Mouse (Mus musculus): ENCODE measurements around the gene Gm3854. TPM values are rescaled to one million over a fixed set of nuclear protein-coding genes. Genes with fewer than 3 reads are reported as not detected.

Gene Gm3854
- polyA plus RNA-seq, 1 experiment from 2014 or later: 3.3 TPM

GRCm38 (mm10) chr7:6378441-6378840, 34.9 kb downstream of the Gm3854 start:
- Histone ChIP-seq H3K4me3 (ENCODE audit: low read depth, low read length) (no peak overlapping the region), H3K27me3 (ENCODE audit: control insufficient read depth, insufficient read depth, low read length) (no peaks in the 10 kb centered on the region), H3K36me3 (ENCODE audit: control insufficient read depth, insufficient read depth, low read length) (no peaks in the 10 kb centered on the region), H3K9ac (ENCODE audit: low read length) (no peak overlapping the region), H3K4me2 (ENCODE audit: low read depth) (no peak overlapping the region), H3K9me3 (ENCODE audit: control insufficient read depth, low read length) (no peaks in the 10 kb centered on the region), H3K4me1 (ENCODE audit: control insufficient read depth, insufficient read depth, low read length) (no peaks in the 10 kb centered on the region), H3K27ac (ENCODE audit: low read depth, low read length) (no peak overlapping the region)
- ATAC-seq (ENCODE audit: insufficient read depth, low FRiP score, low TSS enrichment) (no peak), DNase-seq (ENCODE audit: low spot score) (no peak)
- WGBS: 94% methylated on average over 8 of the region's 8 CpGs

- WGBS: 87% methylated on average over 2 of the region's 2 CpGs
- DNase-seq (ENCODE audit: low spot score) (no peak), ATAC-seq (ENCODE audit: insufficient read depth, low FRiP score, low TSS enrichment) (no peak)
- Histone ChIP-seq H3K27me3 (ENCODE audit: control insufficient read depth, insufficient read depth, low read length) (no peaks in the 10 kb centered on the region), H3K9ac (ENCODE audit: low read length) (no peak overlapping the region), H3K27ac (ENCODE audit: low read depth, low read length) (no peak overlapping the region), H3K9me3 (ENCODE audit: control insufficient read depth, low read length) (no peaks in the 10 kb centered on the region), H3K4me2 (ENCODE audit: low read depth) (no peak overlapping the region), H3K4me1 (ENCODE audit: control insufficient read depth, insufficient read depth, low read length) (peaks cover 4% of the 10 kb centered on the region; the same call in 1 of the 2 replicates), H3K4me3 (ENCODE audit: low read depth, low read length) (no peak overlapping the region), H3K36me3 (ENCODE audit: control insufficient read depth, insufficient read depth, low read length) (no peaks in the 10 kb centered on the region)
These were observed 37.9 kb downstream of the Gm3854 start for GRCm38 (mm10) chr7:6381431-6381830.

- WGBS: under 1% methylated on average over 26 of the region's 28 CpGs
- Histone ChIP-seq H3K4me3 (ENCODE audit: low read depth, low read length) (peak within 1 kb of the TSS; percentile 45), H3K36me3 (ENCODE audit: control insufficient read depth, insufficient read depth, low read length) (no peaks in the 10 kb centered on the region), H3K27me3 (ENCODE audit: control insufficient read depth, insufficient read depth, low read length) (no peaks in the 10 kb centered on the region), H3K4me1 (ENCODE audit: control insufficient read depth, insufficient read depth, low read length) (peaks cover 4% of the 10 kb centered on the region; the same call in 1 of the 2 replicates), H3K4me2 (ENCODE audit: low read depth) (peak within 1 kb of the TSS; percentile 61), H3K9ac (ENCODE audit: low read length) (peak within 1 kb of the TSS; percentile 60), H3K9me3 (ENCODE audit: control insufficient read depth, low read length) (no peaks in the 10 kb centered on the region), H3K27ac (ENCODE audit: low read depth, low read length) (no peak within 1 kb of the TSS)
- DNase-seq (ENCODE audit: low spot score) (peak; percentile 94), ATAC-seq (ENCODE audit: insufficient read depth, low FRiP score, low TSS enrichment) (peak; percentile 96)
These were observed 39.5 kb downstream of the Gm3854 start, which contains the start of gene Zfp28 for GRCm38 (mm10) chr7:6383044-6383455. TSS of gene Zfp28 (plus strand) at chr7:6383295.

DNA sequence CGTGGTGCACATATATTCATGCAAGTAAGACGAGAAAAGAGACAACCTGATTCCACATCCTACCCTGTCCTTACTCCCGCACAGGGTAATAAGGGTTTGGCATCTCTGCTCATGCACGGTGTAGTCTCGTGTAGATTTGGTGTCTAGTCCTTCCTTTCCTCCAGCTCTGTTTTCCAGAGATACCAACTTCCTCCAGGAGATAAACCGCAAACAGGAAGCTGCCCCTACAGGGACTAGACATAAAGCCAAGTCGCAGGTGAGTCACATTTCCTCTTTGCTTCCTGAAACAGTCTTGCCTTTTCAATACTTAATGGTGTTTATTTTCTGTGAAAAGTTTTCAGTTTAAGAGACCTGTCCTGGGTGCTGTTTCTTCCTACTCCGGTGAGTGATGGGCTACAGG, 40.5 kb downstream of the Gm3854 start:
- H3K4me3 ChIP-seq (ENCODE audit: low read depth, low read length): peak overlapping the region; percentile 45
- H3K36me3 ChIP-seq (ENCODE audit: control insufficient read depth, insufficient read depth, low read length): no peaks in the 10 kb centered on the region
- ATAC-seq (ENCODE audit: insufficient read depth, low FRiP score, low TSS enrichment): no peak
- no peak for DNase-seq (ENCODE audit: low spot score)
- WGBS: 76% methylated on average over 8 of the region's 8 CpGs
- no peaks in the 10 kb centered on the region for H3K27me3 ChIP-seq (ENCODE audit: control insufficient read depth, insufficient read depth, low read length)
- H3K27ac ChIP-seq (ENCODE audit: low read depth, low read length): no peak overlapping the region
- peaks cover 4% of the 10 kb centered on the region; the same call in 1 of the 2 replicates for H3K4me1 ChIP-seq (ENCODE audit: control insufficient read depth, insufficient read depth, low read length)
- peak overlapping the region; percentile 61 for H3K4me2 ChIP-seq (ENCODE audit: low read depth)
- no peaks in the 10 kb centered on the region for H3K9me3 ChIP-seq (ENCODE audit: control insufficient read depth, low read length)
- peak overlapping the region; percentile 60; the same call in 1 of the 2 replicates for H3K9ac ChIP-seq (ENCODE audit: low read length)

DNA sequence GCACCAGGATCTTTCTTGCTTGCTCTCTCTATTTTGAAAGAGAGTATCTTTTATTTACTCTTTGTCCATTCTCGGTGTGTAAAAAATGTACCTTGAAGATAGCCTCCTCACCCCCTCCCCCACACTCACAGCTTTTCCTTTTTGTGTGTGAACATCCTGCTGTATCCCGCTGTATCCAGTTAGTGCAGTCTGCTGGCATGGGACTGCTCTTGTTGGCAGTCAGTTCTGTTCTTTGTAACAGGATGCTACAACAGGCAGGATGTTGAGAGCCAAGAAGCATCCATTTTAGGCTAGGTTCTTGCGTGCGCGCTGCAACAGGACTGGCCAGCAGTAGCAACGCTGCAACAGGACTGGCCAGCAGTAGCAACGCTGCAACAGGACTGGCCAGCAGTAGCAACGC, 43.4 kb downstream of the Gm3854 start:
- ATAC-seq (ENCODE audit: insufficient read depth, low FRiP score, low TSS enrichment) (no peak), DNase-seq (ENCODE audit: low spot score) (no peak)
- peaks cover 4% of the 10 kb centered on the region; the same call in 1 of the 2 replicates for H3K4me1 ChIP-seq (ENCODE audit: control insufficient read depth, insufficient read depth, low read length)
- WGBS: 97% methylated on average over 7 of the region's 8 CpGs
- no peak overlapping the region for H3K4me2 ChIP-seq (ENCODE audit: low read depth)
- H3K36me3 ChIP-seq (ENCODE audit: control insufficient read depth, insufficient read depth, low read length): peaks cover 4% of the 10 kb centered on the region; the same call in 1 of the 2 replicates
- H3K9ac ChIP-seq (ENCODE audit: low read length): no peak overlapping the region
- H3K9me3 ChIP-seq (ENCODE audit: control insufficient read depth, low read length): no peaks in the 10 kb centered on the region
- no peaks in the 10 kb centered on the region for H3K27me3 ChIP-seq (ENCODE audit: control insufficient read depth, insufficient read depth, low read length)
- H3K27ac ChIP-seq (ENCODE audit: low read depth, low read length): no peak overlapping the region
- H3K4me3 ChIP-seq (ENCODE audit: low read depth, low read length): no peak overlapping the region

- ATAC-seq (ENCODE audit: insufficient read depth, low FRiP score, low TSS enrichment): no peak
- Histone ChIP-seq H3K4me2 (ENCODE audit: low read depth) (no peak overlapping the region), H3K36me3 (ENCODE audit: control insufficient read depth, insufficient read depth, low read length) (peaks cover 9% of the 10 kb centered on the region; the same call in 1 of the 2 replicates), H3K27me3 (ENCODE audit: control insufficient read depth, insufficient read depth, low read length) (no peaks in the 10 kb centered on the region), H3K27ac (ENCODE audit: low read depth, low read length) (no peak overlapping the region), H3K9me3 (ENCODE audit: control insufficient read depth, low read length) (no peaks in the 10 kb centered on the region), H3K9ac (ENCODE audit: low read length) (no peak overlapping the region), H3K4me3 (ENCODE audit: low read depth, low read length) (no peak overlapping the region), H3K4me1 (ENCODE audit: control insufficient read depth, insufficient read depth, low read length) (no peaks in the 10 kb centered on the region; the same call in 1 of the 2 replicates)
- no peak for DNase-seq (ENCODE audit: low spot score)
- WGBS: 88% methylated on average over 5 of the region's 5 CpGs
These were observed 45.4 kb downstream of the Gm3854 start for GRCm38 (mm10) chr7:6388971-6389370.

- Histone ChIP-seq H3K4me1 (ENCODE audit: control insufficient read depth, insufficient read depth, low read length) (no peaks in the 10 kb centered on the region), H3K4me3 (ENCODE audit: low read depth, low read length) (no peak overlapping the region), H3K27ac (ENCODE audit: low read depth, low read length) (no peak overlapping the region), H3K9ac (ENCODE audit: low read length) (no peak overlapping the region), H3K9me3 (ENCODE audit: control insufficient read depth, low read length) (no peaks in the 10 kb centered on the region), H3K27me3 (ENCODE audit: control insufficient read depth, insufficient read depth, low read length) (no peaks in the 10 kb centered on the region), H3K36me3 (ENCODE audit: control insufficient read depth, insufficient read depth, low read length) (peaks cover 9% of the 10 kb centered on the region; the same call in 1 of the 2 replicates), H3K4me2 (ENCODE audit: low read depth) (no peak overlapping the region)
- WGBS: 61% methylated on average over 5 of the region's 5 CpGs
- no peak for ATAC-seq (ENCODE audit: insufficient read depth, low FRiP score, low TSS enrichment)
- DNase-seq (ENCODE audit: low spot score): no peak
These were observed 45.9 kb downstream of the Gm3854 start for GRCm38 (mm10) chr7:6389449-6389848.

GRCm38 (mm10) chr7:6397996-6398975, 54.7 kb downstream of the Gm3854 start, which contains the start of gene Smim17:
TSS of gene Smim17 (plus strand) at chr7:6398715.
- WGBS: 30% methylated on average over 25 of the region's 25 CpGs
- no peaks in the 10 kb centered on the region for H3K9me3 ChIP-seq (ENCODE audit: control insufficient read depth, low read length)
- peak within 1 kb of the TSS; percentile 34 for H3K4me3 ChIP-seq (ENCODE audit: low read depth, low read length)
- H3K27me3 ChIP-seq (ENCODE audit: control insufficient read depth, insufficient read depth, low read length): no peaks in the 10 kb centered on the region
- ATAC-seq (ENCODE audit: insufficient read depth, low FRiP score, low TSS enrichment) (peak; percentile 89), DNase-seq (ENCODE audit: low spot score) (peak; percentile 74)
- H3K4me2 ChIP-seq (ENCODE audit: low read depth): peak within 1 kb of the TSS; percentile 55
- no peak within 1 kb of the TSS for H3K27ac ChIP-seq (ENCODE audit: low read depth, low read length)
- no peaks in the 10 kb centered on the region for H3K4me1 ChIP-seq (ENCODE audit: control insufficient read depth, insufficient read depth, low read length)
- peak within 1 kb of the TSS; percentile 26 for H3K9ac ChIP-seq (ENCODE audit: low read length)
- H3K36me3 ChIP-seq (ENCODE audit: control insufficient read depth, insufficient read depth, low read length): no peaks in the 10 kb centered on the region

All from neural tube, embryonic 11.5 days (tissue).